Mouse (Mus musculus): ENCODE measurements at regions not wholly inside any gene's neighbourhood (a gene's known extent, or its start where the extent isn't known, plus 50 kb on each side); places are given as distances from the start of the nearest gene placed in this dataset.

DNA sequence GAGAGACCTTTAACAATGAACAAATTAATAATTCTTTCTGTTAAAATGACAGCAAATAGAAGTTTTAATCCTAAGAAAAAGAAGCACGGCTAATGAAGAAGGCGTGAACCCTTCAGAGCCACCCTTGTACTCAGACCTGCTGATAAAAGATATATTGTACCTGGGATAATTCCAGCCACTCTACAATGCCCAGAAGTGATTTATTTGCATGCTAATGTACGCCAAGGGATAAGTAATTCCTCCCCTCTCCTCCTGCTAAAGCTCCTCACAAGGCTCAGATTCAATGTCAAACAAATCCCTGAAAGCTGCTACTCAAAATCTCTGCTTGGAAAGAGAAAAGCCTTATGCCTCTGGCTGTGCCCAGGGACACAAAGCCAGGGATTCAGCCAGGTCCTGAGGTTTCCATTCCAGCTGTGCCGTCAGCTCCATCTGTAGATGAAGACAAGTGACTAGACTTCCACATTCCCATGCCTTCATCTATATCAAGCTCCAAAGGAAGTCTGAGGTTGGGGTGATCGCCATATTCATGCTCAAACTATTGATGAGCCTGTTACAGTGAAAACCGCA is 91.3 kb upstream of the Dcbld2 start:
- no peak overlapping the region for H3K9ac ChIP-seq (ENCODE audit: low read length)
- ATAC-seq (ENCODE audit: insufficient number of reproducible peaks, low FRiP score, low TSS enrichment, low read depth): no peak
- WGBS: 76% methylated on average over 6 of the region's 6 CpGs
- no peak overlapping the region for H3K4me3 ChIP-seq (ENCODE audit: low read depth, low read length)
- H3K27me3 ChIP-seq (ENCODE audit: control insufficient read depth, insufficient read depth, low read length): no peaks in the 10 kb centered on the region
- H3K9me3 ChIP-seq (ENCODE audit: control insufficient read depth, low read length): no peaks in the 10 kb centered on the region
- no peak overlapping the region for H3K27ac ChIP-seq (replicated peaks; ENCODE audit: low read depth, low read length)
- H3K36me3 ChIP-seq (ENCODE audit: control insufficient read depth, insufficient read depth, low read length): no peaks in the 10 kb centered on the region
- H3K4me1 ChIP-seq (ENCODE audit: control insufficient read depth, insufficient read depth, low read length): no peaks in the 10 kb centered on the region
- H3K4me2 ChIP-seq (ENCODE audit: low read depth, severe bottlenecking): no peak overlapping the region
- no peak for DNase-seq (ENCODE audit: low spot score)

- Histone ChIP-seq H3K9ac (ENCODE audit: low read length) (no peak overlapping the region), H3K9me3 (ENCODE audit: control insufficient read depth, low read length) (no peaks in the 10 kb centered on the region), H3K27ac (replicated peaks; ENCODE audit: low read depth, low read length) (no peak overlapping the region), H3K4me3 (ENCODE audit: low read depth, low read length) (no peak overlapping the region), H3K4me2 (ENCODE audit: low read depth, severe bottlenecking) (no peak overlapping the region), H3K36me3 (ENCODE audit: control insufficient read depth, insufficient read depth, low read length) (no peaks in the 10 kb centered on the region), H3K27me3 (ENCODE audit: control insufficient read depth, insufficient read depth, low read length) (no peaks in the 10 kb centered on the region), H3K4me1 (ENCODE audit: control insufficient read depth, insufficient read depth, low read length) (no peaks in the 10 kb centered on the region)
- no peak for ATAC-seq (ENCODE audit: insufficient number of reproducible peaks, low FRiP score, low TSS enrichment, low read depth)
- DNase-seq (ENCODE audit: low spot score): no peak
- WGBS: 77% methylated on average over 3 of the region's 3 CpGs
Measured at GRCm38 (mm10) chr16:58331087-58331486, 77.2 kb upstream of the Dcbld2 start.

- H3K27ac ChIP-seq (replicated peaks; ENCODE audit: low read depth, low read length): no peak overlapping the region
- ATAC-seq (ENCODE audit: insufficient number of reproducible peaks, low FRiP score, low TSS enrichment, low read depth): no peak
- DNase-seq (ENCODE audit: low spot score): no peak
- H3K4me1 ChIP-seq (ENCODE audit: control insufficient read depth, insufficient read depth, low read length): no peaks in the 10 kb centered on the region
- no peaks in the 10 kb centered on the region for H3K9me3 ChIP-seq (ENCODE audit: control insufficient read depth, low read length)
- H3K4me3 ChIP-seq (ENCODE audit: low read depth, low read length): no peak overlapping the region
- H3K9ac ChIP-seq (ENCODE audit: low read length): no peak overlapping the region
- H3K36me3 ChIP-seq (ENCODE audit: control insufficient read depth, insufficient read depth, low read length): no peaks in the 10 kb centered on the region
- WGBS: 95% methylated on average over 5 of the region's 5 CpGs
- H3K27me3 ChIP-seq (ENCODE audit: control insufficient read depth, insufficient read depth, low read length): no peaks in the 10 kb centered on the region
- no peak overlapping the region for H3K4me2 ChIP-seq (ENCODE audit: low read depth, severe bottlenecking)
Measured at GRCm38 (mm10) chr16:58343921-58344320, 64.3 kb upstream of the Dcbld2 start.

- no peak overlapping the region for H3K4me2 ChIP-seq (ENCODE audit: low read depth, severe bottlenecking)
- DNase-seq (ENCODE audit: low spot score) (peak; percentile 27), ATAC-seq (ENCODE audit: insufficient number of reproducible peaks, low FRiP score, low TSS enrichment, low read depth) (no peak)
Measured at GRCm38 (mm10) chr16:58349354-58349753, 58.9 kb upstream of the Dcbld2 start.

GRCm38 (mm10) chr16:58349802-58350201 is 58.4 kb upstream of the Dcbld2 start:
- 54% methylated on average over 2 of the region's 2 CpGs for WGBS
- Histone ChIP-seq H3K27ac (replicated peaks; ENCODE audit: low read depth, low read length) (no peak overlapping the region), H3K36me3 (ENCODE audit: control insufficient read depth, insufficient read depth, low read length) (no peaks in the 10 kb centered on the region), H3K9ac (ENCODE audit: low read length) (no peak overlapping the region), H3K4me2 (ENCODE audit: low read depth, severe bottlenecking) (no peak overlapping the region), H3K9me3 (ENCODE audit: control insufficient read depth, low read length) (no peaks in the 10 kb centered on the region), H3K27me3 (ENCODE audit: control insufficient read depth, insufficient read depth, low read length) (no peaks in the 10 kb centered on the region), H3K4me1 (ENCODE audit: control insufficient read depth, insufficient read depth, low read length) (no peaks in the 10 kb centered on the region), H3K4me3 (ENCODE audit: low read depth, low read length) (no peak overlapping the region)
- no peak for DNase-seq (ENCODE audit: low spot score)
- ATAC-seq (ENCODE audit: insufficient number of reproducible peaks, low FRiP score, low TSS enrichment, low read depth): no peak

More at GRCm38 (mm10) chr16:58349354-58349753, 58.9 kb upstream of the Dcbld2 start:
- H3K27me3 ChIP-seq (ENCODE audit: control insufficient read depth, insufficient read depth, low read length): no peaks in the 10 kb centered on the region
- H3K4me3 ChIP-seq (ENCODE audit: low read depth, low read length): no peak overlapping the region
- no peaks in the 10 kb centered on the region for H3K9me3 ChIP-seq (ENCODE audit: control insufficient read depth, low read length)
- H3K27ac ChIP-seq (replicated peaks; ENCODE audit: low read depth, low read length): no peak overlapping the region
- no peaks in the 10 kb centered on the region for H3K36me3 ChIP-seq (ENCODE audit: control insufficient read depth, insufficient read depth, low read length)
- no peak overlapping the region for H3K9ac ChIP-seq (ENCODE audit: low read length)
- WGBS: 23% methylated on average over 5 of the region's 5 CpGs
- H3K4me1 ChIP-seq (ENCODE audit: control insufficient read depth, insufficient read depth, low read length): no peaks in the 10 kb centered on the region

DNA sequence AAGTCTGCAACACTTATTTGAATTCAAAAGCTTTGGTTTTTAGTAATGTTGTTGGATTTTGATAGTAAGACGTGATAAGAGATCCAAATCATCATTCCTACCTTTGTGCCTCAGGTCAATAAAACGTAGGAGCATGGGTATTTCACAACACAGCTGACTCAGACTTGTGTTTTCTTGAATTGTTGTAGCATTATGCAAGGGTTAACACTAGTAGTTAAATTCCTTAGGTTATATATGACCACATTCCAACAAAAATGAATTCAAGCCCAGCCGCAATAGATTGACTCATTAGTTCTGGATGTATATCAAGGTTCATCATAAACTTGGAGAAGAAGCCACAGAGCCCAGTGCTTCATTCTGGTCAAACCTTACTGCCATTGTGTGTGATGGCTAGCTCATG is 56.1 kb upstream of the Dcbld2 start:
- Histone ChIP-seq H3K4me1 (ENCODE audit: control insufficient read depth, insufficient read depth, low read length) (no peaks in the 10 kb centered on the region), H3K27me3 (ENCODE audit: control insufficient read depth, insufficient read depth, low read length) (no peaks in the 10 kb centered on the region), H3K36me3 (ENCODE audit: control insufficient read depth, insufficient read depth, low read length) (no peaks in the 10 kb centered on the region), H3K9ac (ENCODE audit: low read length) (no peak overlapping the region), H3K9me3 (ENCODE audit: control insufficient read depth, low read length) (no peaks in the 10 kb centered on the region), H3K4me3 (ENCODE audit: low read depth, low read length) (no peak overlapping the region), H3K4me2 (ENCODE audit: low read depth, severe bottlenecking) (no peak overlapping the region), H3K27ac (replicated peaks; ENCODE audit: low read depth, low read length) (no peak overlapping the region)
- DNase-seq (ENCODE audit: low spot score): no peak
- WGBS: 86% methylated on average over 3 of the region's 3 CpGs
- ATAC-seq (ENCODE audit: insufficient number of reproducible peaks, low FRiP score, low TSS enrichment, low read depth): no peak

DNA sequence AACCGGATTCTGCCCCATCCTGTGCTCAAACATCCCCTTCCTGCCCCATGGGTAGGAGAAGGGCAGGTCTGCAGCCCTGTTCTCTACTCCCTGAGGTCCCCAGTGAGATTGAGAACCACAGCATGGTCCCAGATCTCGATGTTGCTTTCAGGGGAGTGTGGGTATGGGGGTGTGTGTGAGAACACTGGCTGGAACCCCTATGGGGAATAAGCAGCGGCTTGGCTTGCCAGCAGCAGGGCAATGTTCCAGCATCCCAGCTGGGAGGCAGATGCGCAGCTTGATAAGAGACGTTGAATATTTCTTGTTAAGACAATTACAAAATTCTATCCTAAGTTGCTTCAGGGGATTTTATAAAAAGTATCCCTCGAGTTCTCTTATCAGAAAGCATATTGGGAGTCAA is 53.7 kb upstream of the Dcbld2 start:
- Histone ChIP-seq H3K9ac (ENCODE audit: low read length) (no peak overlapping the region), H3K4me1 (ENCODE audit: control insufficient read depth, insufficient read depth, low read length) (no peaks in the 10 kb centered on the region), H3K4me3 (ENCODE audit: low read depth, low read length) (no peak overlapping the region), H3K27ac (replicated peaks; ENCODE audit: low read depth, low read length) (no peak overlapping the region), H3K4me2 (ENCODE audit: low read depth, severe bottlenecking) (no peak overlapping the region), H3K9me3 (ENCODE audit: control insufficient read depth, low read length) (no peaks in the 10 kb centered on the region), H3K27me3 (ENCODE audit: control insufficient read depth, insufficient read depth, low read length) (no peaks in the 10 kb centered on the region), H3K36me3 (ENCODE audit: control insufficient read depth, insufficient read depth, low read length) (no peaks in the 10 kb centered on the region)
- ATAC-seq (ENCODE audit: insufficient number of reproducible peaks, low FRiP score, low TSS enrichment, low read depth) (no peak), DNase-seq (ENCODE audit: low spot score) (no peak)
- 79% methylated on average over 6 of the region's 6 CpGs for WGBS
